Mouse (Mus musculus) urinary bladder, postnatal 4 days (tissue): ENCODE data around the gene Hoxa1.

ENCODE experiments used
- DNase-seq, 2 experiments: peaks; one replicate each; pipeline ENCODE4 v3.0.0; 2021 to 2022; ENCODE audit warnings: low spot score in 2 of 2

Hoxa1 gene

GRCm38 (mm10) chr6:52159164-52159761 lies 1.1 kb upstream of the Hoxa1 start:
- DNase-seq: no peak

- no peak for DNase-seq
Measured at GRCm38 (mm10) chr6:52157466-52158275, 446 bp downstream of the Hoxa1 start.

GRCm38 (mm10) chr6:52156551-52157200 lies 1.4 kb downstream of the Hoxa1 start:
- DNase-seq: no peak

GRCm38 (mm10) chr6:52155471-52155870 lies 2.6 kb downstream of the Hoxa1 start:
- no peak for DNase-seq

- no peak for DNase-seq
Measured at GRCm38 (mm10) chr6:52154044-52154443, 4.1 kb downstream of the Hoxa1 start.

- DNase-seq: no peak
Measured at GRCm38 (mm10) chr6:52153270-52153669, 4.8 kb downstream of the Hoxa1 start.

GRCm38 (mm10) chr6:52152226-52153193 lies 5.6 kb downstream of the Hoxa1 start:
- no peak for DNase-seq

GRCm38 (mm10) chr6:52151571-52151970 lies 6.5 kb downstream of the Hoxa1 start:
- DNase-seq: no peak

GRCm38 (mm10) chr6:52150401-52150966 lies 7.6 kb downstream of the Hoxa1 start:
- DNase-seq: no peak

GRCm38 (mm10) chr6:52139115-52139514 lies 19.0 kb downstream of the Hoxa1 start:
- no peak for DNase-seq

- no peak for DNase-seq
Measured at GRCm38 (mm10) chr6:52138576-52138975, 19.5 kb downstream of the Hoxa1 start.

GRCm38 (mm10) chr6:52137841-52138535 lies 20.1 kb downstream of the Hoxa1 start:
- DNase-seq: no peak

- no peak for DNase-seq
Measured at GRCm38 (mm10) chr6:52123673-52124072, 34.4 kb downstream of the Hoxa1 start.

- no peak for DNase-seq
Measured at GRCm38 (mm10) chr6:52121173-52121572, 36.9 kb downstream of the Hoxa1 start.

- no peak for DNase-seq
Measured at GRCm38 (mm10) chr6:52118903-52119635, 39.0 kb downstream of the Hoxa1 start.

- DNase-seq: no peak
Measured at GRCm38 (mm10) chr6:52115899-52116298, 42.2 kb downstream of the Hoxa1 start.

- DNase-seq: no peak
Measured at GRCm38 (mm10) chr6:52111846-52112245, 46.3 kb downstream of the Hoxa1 start.

- no peak for DNase-seq
Measured at GRCm38 (mm10) chr6:52107400-52107799, 50.7 kb downstream of the Hoxa1 start.

GRCm38 (mm10) chr6:52106716-52107115 lies 51.4 kb downstream of the Hoxa1 start:
- DNase-seq: no peak

- DNase-seq: no peak
Measured at GRCm38 (mm10) chr6:52106178-52106577, 51.9 kb downstream of the Hoxa1 start.
